Mouse (Mus musculus): ENCODE results near the gene Ptx4.

GRCm38 (mm10) chr17:25107786-25108185 is 12.8 kb upstream of the Ptx4 start:
- TF ChIP-seq CTCF (IDR thresholded peaks at IDR 0.05; ENCODE audit: control insufficient read depth, insufficient read depth, insufficient replicate concordance, low read depth, low read length) (no peak), POLR2A (IDR thresholded peaks at IDR 0.05; ENCODE audit: control insufficient read depth, low read depth, low read length) (no peak)
